Mouse (Mus musculus) limb, embryonic 13.5 days (tissue): ENCODE results near the gene Ppcdc. TPM values are rescaled to one million over a fixed set of nuclear protein-coding genes. Genes with fewer than 3 reads are reported as not detected.

ENCODE experiments used
- ATAC-seq: fragments of 200-750 bp; cut with Nextera tagmentation; 2 replicates; pipeline ENCODE4 v1.8.0; 2017; ENCODE audit warnings: low read depth, moderate number of reproducible peaks, moderate TSS enrichment; ENCODE audit not compliant: low FRiP score
- H3K27ac ChIP-seq: fragments of 300-500 bp; sonication (generic); 2 replicates; pipeline ENCODE4 v1.5.1; 2015; ENCODE audit warnings: inconsistent platforms, mild to moderate bottlenecking, moderate library complexity
- H3K27me3 ChIP-seq: fragments of 300-500 bp; sonication (generic); 2 replicates; pipeline ENCODE4 v1.6.1; 2015; ENCODE audit warnings: mild to moderate bottlenecking, inconsistent platforms
- H3K36me3 ChIP-seq: fragments of 300-500 bp; sonication (generic); 2 replicates; pipeline ENCODE4 v1.6.1; 2015; ENCODE audit warnings: inconsistent platforms, mild to moderate bottlenecking, moderate library complexity
- H3K4me1 ChIP-seq: fragments of 300-500 bp; sonication (generic); 2 replicates; pipeline ENCODE4 v1.6.1; 2015; ENCODE audit warnings: inconsistent platforms
- H3K4me2 ChIP-seq: fragments of 300-500 bp; sonication (generic); replicated peaks from 2 replicates; pipeline ENCODE4 v1.6.1; 2015; ENCODE audit warnings: inconsistent platforms, mild to moderate bottlenecking, moderate library complexity
- H3K4me3 ChIP-seq: fragments of 300-500 bp; sonication (generic); 2 replicates; pipeline ENCODE4 v1.5.1; 2015; ENCODE audit warnings: moderate library complexity, mild to moderate bottlenecking, inconsistent platforms
- H3K9ac ChIP-seq: fragments of 300-500 bp; sonication (generic); 2 replicates; pipeline ENCODE4 v1.6.1; 2015; ENCODE audit warnings: mild to moderate bottlenecking, inconsistent platforms
- H3K9me3 ChIP-seq: fragments of 300-500 bp; sonication (generic); 2 replicates; pipeline ENCODE4 v1.6.1; 2016; ENCODE audit warnings: inconsistent platforms
- WGBS: fragments of 180-500 bp; shearing (Covaris S2); methylation state at CpG from one replicate; pipeline ENCODE4 v1.1.7; 2015; 5-methylcytosine and 5-hydroxymethylcytosine counted together
- polyA plus RNA-seq: library from polyadenylated mRNA; unstranded; fragments of >200 nt; fragmentation: Nextera tagmentation; extraction: Ambion mirVana; gene quantifications from 2 replicates; pipeline ENCODE4 v1.2.1, GENCODE M21; 2015

Ppcdc gene
- polyA plus RNA-seq, 1 experiment from 2014 or later: 26.8 TPM

GRCm38 (mm10) chr9:57449715-57450114 is 9.8 kb upstream of the Ppcdc start:
- no peak for ATAC-seq
- no peaks in the 10 kb centered on the region for H3K27me3 ChIP-seq
- no peak overlapping the region for H3K4me3 ChIP-seq
- no peak overlapping the region for H3K4me2 ChIP-seq
- 67% methylated on average over 1 of the region's 1 CpGs for WGBS
- no peak overlapping the region for H3K27ac ChIP-seq
- peaks cover 23% of the 10 kb centered on the region for H3K36me3 ChIP-seq
- no peaks in the 10 kb centered on the region for H3K9me3 ChIP-seq
- no peaks in the 10 kb centered on the region for H3K4me1 ChIP-seq
- no peak overlapping the region for H3K9ac ChIP-seq

GRCm38 (mm10) chr9:57440620-57441019 is 696 bp upstream of the Ppcdc start:
- Histone ChIP-seq H3K4me1 (peaks cover 12% of the 10 kb centered on the region), H3K9ac (no peak overlapping the region), H3K36me3 (peaks cover 15% of the 10 kb centered on the region), H3K9me3 (no peaks in the 10 kb centered on the region), H3K27me3 (no peaks in the 10 kb centered on the region), H3K27ac (no peak overlapping the region), H3K4me3 (no peak overlapping the region), H3K4me2 (no peak overlapping the region)
- no peak for ATAC-seq
- 100% methylated on average over 1 of the region's 1 CpGs for WGBS

GRCm38 (mm10) chr9:57439083-57439482 is 841 bp downstream of the Ppcdc start:
- ATAC-seq: no peak
- H3K4me3 ChIP-seq: peak overlapping the region; percentile 54
- WGBS: 51% methylated on average over 7 of the region's 7 CpGs
- H3K4me1 ChIP-seq: peaks cover 12% of the 10 kb centered on the region
- H3K9me3 ChIP-seq: no peaks in the 10 kb centered on the region
- no peaks in the 10 kb centered on the region for H3K27me3 ChIP-seq
- H3K4me2 ChIP-seq: peak overlapping the region; percentile 70
- peak overlapping the region; percentile 77 for H3K9ac ChIP-seq
- H3K36me3 ChIP-seq: peaks cover 5% of the 10 kb centered on the region; the same call in 1 of the 2 replicates
- H3K27ac ChIP-seq: no peak overlapping the region

GRCm38 (mm10) chr9:57437896-57438614 is 1.9 kb downstream of the Ppcdc start:
- 82% methylated on average over 10 of the region's 10 CpGs for whole genome bisulfite sequencing
- Histone ChIP-seq H3K9ac (no peak overlapping the region), H3K36me3 (no peaks in the 10 kb centered on the region), H3K27me3 (no peaks in the 10 kb centered on the region), H3K27ac (no peak overlapping the region), H3K9me3 (no peaks in the 10 kb centered on the region), H3K4me3 (no peak overlapping the region), H3K4me2 (no peak overlapping the region), H3K4me1 (peaks cover 18% of the 10 kb centered on the region)
- ATAC-seq: no peak

- ATAC-seq: no peak
- no peak overlapping the region for H3K4me3 ChIP-seq
- H3K4me1 ChIP-seq: peaks cover 26% of the 10 kb centered on the region
- H3K9me3 ChIP-seq: no peaks in the 10 kb centered on the region
- no peak overlapping the region for H3K4me2 ChIP-seq
- H3K27me3 ChIP-seq: no peaks in the 10 kb centered on the region
- 87% methylated on average over 5 of the region's 5 CpGs for WGBS
- no peak overlapping the region for H3K27ac ChIP-seq
- no peaks in the 10 kb centered on the region for H3K36me3 ChIP-seq
- H3K9ac ChIP-seq: no peak overlapping the region
Observed at GRCm38 (mm10) chr9:57436166-57436565, 3.8 kb downstream of the Ppcdc start.

GRCm38 (mm10) chr9:57434405-57435165 is 5.3 kb downstream of the Ppcdc start:
- Histone ChIP-seq H3K4me1 (peaks cover 22% of the 10 kb centered on the region), H3K36me3 (no peaks in the 10 kb centered on the region), H3K9ac (0 out of 2 replicates have a peak overlapping the region, but pooled peaks have one; percentile 8), H3K27ac (no peak overlapping the region), H3K9me3 (no peaks in the 10 kb centered on the region), H3K27me3 (no peaks in the 10 kb centered on the region), H3K4me2 (no peak overlapping the region), H3K4me3 (no peak overlapping the region)
- 87% methylated on average over 11 of the region's 11 CpGs for WGBS
- no peak for ATAC-seq

- Histone ChIP-seq H3K9me3 (no peaks in the 10 kb centered on the region), H3K9ac (peak overlapping the region; percentile 50), H3K27me3 (no peaks in the 10 kb centered on the region), H3K27ac (peak overlapping the region; percentile 76), H3K4me2 (peak overlapping the region; percentile 42), H3K4me3 (no peak overlapping the region), H3K4me1 (peaks cover 22% of the 10 kb centered on the region), H3K36me3 (no peaks in the 10 kb centered on the region)
- ATAC-seq: peak; percentile 85
- WGBS: 11% methylated on average over 11 of the region's 11 CpGs
Observed at GRCm38 (mm10) chr9:57433097-57434032, 6.6 kb downstream of the Ppcdc start.

- H3K36me3 ChIP-seq: no peaks in the 10 kb centered on the region
- no peaks in the 10 kb centered on the region for H3K27me3 ChIP-seq
- H3K4me2 ChIP-seq: no peak overlapping the region
- no peak overlapping the region for H3K27ac ChIP-seq
- ATAC-seq: no peak
- H3K9me3 ChIP-seq: no peaks in the 10 kb centered on the region
- WGBS: 91% methylated on average over 3 of the region's 3 CpGs
- no peak overlapping the region for H3K4me3 ChIP-seq
- peaks cover 28% of the 10 kb centered on the region for H3K4me1 ChIP-seq
- peak overlapping the region; percentile 50; the same call in 1 of the 2 replicates for H3K9ac ChIP-seq
Observed at GRCm38 (mm10) chr9:57432480-57432879, 7.4 kb downstream of the Ppcdc start.

- Histone ChIP-seq H3K4me1 (peaks cover 28% of the 10 kb centered on the region), H3K36me3 (no peaks in the 10 kb centered on the region), H3K4me3 (no peak overlapping the region), H3K27me3 (no peaks in the 10 kb centered on the region), H3K4me2 (no peak overlapping the region), H3K27ac (no peak overlapping the region), H3K9ac (peak overlapping the region; percentile 27; the same call in 1 of the 2 replicates), H3K9me3 (no peaks in the 10 kb centered on the region)
- 59% methylated on average over 9 of the region's 9 CpGs for WGBS
- no peak for ATAC-seq
Observed at GRCm38 (mm10) chr9:57431202-57431601, 8.7 kb downstream of the Ppcdc start.

- H3K27ac ChIP-seq: peak overlapping the region; percentile 3; the same call in 1 of the 2 replicates
Observed at GRCm38 (mm10) chr9:57428391-57428790, 11.5 kb downstream of the Ppcdc start.

GRCm38 (mm10) chr9:57427937-57428336 is 12.0 kb downstream of the Ppcdc start:
- H3K4me2 ChIP-seq: no peak overlapping the region
- no peak overlapping the region for H3K9ac ChIP-seq
- no peaks in the 10 kb centered on the region for H3K36me3 ChIP-seq
- H3K27me3 ChIP-seq: no peaks in the 10 kb centered on the region
- H3K4me1 ChIP-seq: peaks cover 20% of the 10 kb centered on the region
- WGBS: 58% methylated on average over 4 of the region's 4 CpGs
- H3K9me3 ChIP-seq: no peaks in the 10 kb centered on the region
- ATAC-seq: no peak
- H3K4me3 ChIP-seq: no peak overlapping the region
- H3K27ac ChIP-seq: peak overlapping the region; percentile 3; the same call in 1 of the 2 replicates

More at GRCm38 (mm10) chr9:57428391-57428790, 11.5 kb downstream of the Ppcdc start:
- H3K36me3 ChIP-seq: no peaks in the 10 kb centered on the region
- H3K9me3 ChIP-seq: no peaks in the 10 kb centered on the region
- H3K4me1 ChIP-seq: peaks cover 25% of the 10 kb centered on the region
- no peaks in the 10 kb centered on the region for H3K27me3 ChIP-seq
- H3K4me2 ChIP-seq: no peak overlapping the region
- no peak overlapping the region for H3K4me3 ChIP-seq
- no peak overlapping the region for H3K9ac ChIP-seq
- WGBS: 44% methylated on average over 4 of the region's 4 CpGs
- no peak for ATAC-seq
